Mouse (Mus musculus): ENCODE results near the gene Negr1. TPM values are rescaled to one million over a fixed set of nuclear protein-coding genes. Genes with fewer than 3 reads are reported as not detected.
A peak's percentile ranks its signal among the peaks of the same experiment; 100 is the strongest.
"Not testable (repeated sequence)": the region's sequence is repeated elsewhere in the genome, so short reads cannot be mapped to it uniquely, and the experiment has no call there.

The Negr1 gene
- polyA plus RNA-seq, 1 experiment = 94.2 TPM

DNA sequence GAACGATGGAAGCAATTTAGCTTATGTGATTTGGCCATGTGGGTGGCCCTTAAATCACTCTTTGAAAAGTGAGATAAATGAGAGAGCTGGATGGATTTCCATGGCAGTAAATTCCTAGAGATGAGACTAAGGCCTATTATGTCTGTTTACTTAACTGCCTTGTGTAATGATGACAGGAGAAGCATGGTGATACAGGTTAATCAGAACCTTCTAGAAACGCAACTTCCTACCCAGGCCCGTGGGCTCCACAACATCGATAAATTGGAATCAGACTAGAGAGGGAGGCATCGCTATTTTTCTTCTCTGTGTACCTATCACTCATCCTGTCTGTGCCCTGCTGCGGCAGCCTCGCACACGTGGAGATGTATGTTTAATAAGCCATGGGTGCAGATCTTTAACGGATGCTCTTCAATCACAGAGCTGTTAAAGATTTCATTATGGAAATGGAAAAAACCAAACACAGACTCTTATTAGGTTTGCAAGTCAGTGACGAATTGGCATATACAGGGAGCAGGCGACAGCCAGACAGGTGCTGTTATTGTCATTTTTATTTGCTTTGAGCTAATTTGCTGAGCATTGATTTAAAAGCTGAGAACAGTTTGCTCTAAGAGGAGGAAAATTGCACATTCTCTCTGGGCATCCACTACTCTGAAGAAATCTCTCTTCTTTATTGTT is 418.6 kb downstream of the Negr1 start:
- no peak for DNase-seq (ENCODE audit: extremely low spot score in 1 of 2, low spot score in 1 of 2)

DNA sequence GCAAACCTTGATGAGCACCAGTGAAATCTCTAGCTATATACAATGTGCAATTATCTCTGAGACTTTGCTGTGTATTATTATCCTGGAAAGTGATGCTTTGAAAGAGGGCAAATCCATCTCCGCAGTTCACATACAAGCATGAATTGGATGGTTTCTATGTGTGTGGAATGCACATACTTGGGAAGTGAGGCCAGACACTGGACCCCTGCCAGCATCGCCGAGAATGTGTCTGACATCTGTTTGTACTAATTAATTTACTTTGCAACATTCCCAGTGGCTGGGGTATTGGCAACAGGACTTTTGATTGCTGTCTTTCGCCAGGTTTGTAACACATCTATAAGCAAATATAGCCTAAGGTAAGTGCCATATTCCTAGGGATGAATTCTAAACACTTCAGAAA is 420.5 kb downstream of the Negr1 start:
- DNase-seq (ENCODE audit: extremely low spot score in 1 of 2, low spot score in 1 of 2) = no peak

DNA sequence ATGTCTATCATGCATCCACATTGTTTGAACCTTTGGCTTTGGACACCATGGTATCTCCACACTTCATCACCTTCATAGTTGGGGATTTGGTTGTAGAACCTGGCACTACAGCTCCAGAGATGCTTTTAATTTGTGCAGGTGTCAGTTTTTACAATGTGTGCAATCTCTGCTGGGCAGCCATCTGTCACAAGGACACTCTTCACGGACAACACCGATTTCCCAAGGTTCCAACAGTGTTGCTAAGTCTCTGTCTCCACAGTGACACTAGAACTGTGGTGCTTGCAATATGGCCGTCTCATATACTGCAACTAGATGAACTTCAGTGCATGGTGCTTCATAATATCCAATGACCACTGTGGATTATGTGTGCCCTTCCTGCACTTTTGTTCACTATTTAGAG is 425.5 kb downstream of the Negr1 start:
- no peak for DNase-seq (ENCODE audit: extremely low spot score in 1 of 2, low spot score in 1 of 2)

DNA sequence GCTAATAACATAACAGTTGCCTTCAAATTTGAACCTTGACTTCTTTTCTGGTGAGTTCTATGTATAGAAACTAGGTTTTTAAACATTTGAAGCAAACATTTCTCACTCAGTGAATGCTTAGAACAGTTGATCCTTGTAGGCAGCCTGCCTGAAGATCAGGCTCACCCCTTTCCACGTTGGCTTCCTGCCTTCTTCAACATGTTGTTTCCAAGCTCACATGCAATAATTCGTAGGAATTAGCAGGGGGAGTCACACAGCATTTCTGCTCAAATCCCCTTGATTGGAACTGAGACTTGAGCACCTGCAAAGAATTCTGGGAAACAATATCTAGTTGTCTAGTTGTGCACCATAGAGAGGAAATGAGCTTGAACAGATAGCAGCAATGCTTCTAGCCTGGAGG is 430.6 kb downstream of the Negr1 start:
- DNase-seq (ENCODE audit: extremely low spot score in 1 of 2, low spot score in 1 of 2) = no peak

DNA sequence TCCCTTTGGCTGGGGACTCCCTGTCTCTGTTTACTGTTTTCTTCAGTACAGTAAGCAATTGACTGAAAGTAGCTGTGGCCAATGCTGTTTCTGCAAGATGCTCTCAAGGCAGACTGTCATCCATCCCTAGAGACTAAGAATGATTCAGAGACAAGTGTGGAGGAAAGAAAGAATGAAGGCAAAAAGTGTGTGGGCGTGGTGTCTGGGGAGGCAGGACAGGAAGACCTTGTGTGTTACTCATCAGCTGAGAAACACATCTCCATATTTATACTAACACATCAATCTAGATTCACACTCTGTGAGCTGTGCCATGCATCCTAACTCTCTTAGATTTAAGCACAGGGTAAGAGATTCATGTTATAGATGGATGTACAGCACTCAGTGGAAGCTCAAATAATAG is 431.2 kb downstream of the Negr1 start:
- DNase-seq (ENCODE audit: extremely low spot score in 1 of 2, low spot score in 1 of 2) = peak; percentile 37 to 70

DNA sequence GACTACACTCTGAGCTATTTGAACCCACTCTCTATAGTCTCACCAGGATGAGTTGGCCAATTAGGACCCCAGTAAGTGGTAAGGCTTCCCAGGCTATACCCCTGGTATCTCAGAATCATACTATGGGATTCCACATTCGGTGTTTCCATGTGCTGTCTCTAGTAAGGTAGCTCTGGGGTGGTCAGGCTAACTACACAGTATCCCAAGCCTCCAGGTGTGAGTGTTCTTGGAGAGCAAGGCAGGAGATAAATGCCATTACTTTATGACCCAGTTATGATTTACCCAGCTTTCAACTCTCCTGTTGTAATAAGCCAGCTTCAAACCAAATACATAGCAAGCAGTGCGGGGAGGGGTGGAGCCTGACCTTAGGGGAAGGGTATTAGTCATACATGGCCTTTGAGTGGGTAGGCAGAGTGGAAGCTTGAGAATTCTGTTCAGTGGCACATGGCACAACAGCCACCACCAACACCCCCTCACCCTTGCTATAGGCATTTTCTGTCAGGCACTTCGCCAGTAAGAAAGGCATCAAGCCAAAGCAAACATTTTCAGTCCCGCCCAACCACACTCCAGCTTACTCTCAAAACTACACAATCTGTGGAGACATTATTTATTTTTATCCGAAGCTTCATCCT is 437.7 kb downstream of the Negr1 start:
- DNase-seq (ENCODE audit: extremely low spot score in 1 of 2, low spot score in 1 of 2) = peak; percentile 47 to 75

DNA sequence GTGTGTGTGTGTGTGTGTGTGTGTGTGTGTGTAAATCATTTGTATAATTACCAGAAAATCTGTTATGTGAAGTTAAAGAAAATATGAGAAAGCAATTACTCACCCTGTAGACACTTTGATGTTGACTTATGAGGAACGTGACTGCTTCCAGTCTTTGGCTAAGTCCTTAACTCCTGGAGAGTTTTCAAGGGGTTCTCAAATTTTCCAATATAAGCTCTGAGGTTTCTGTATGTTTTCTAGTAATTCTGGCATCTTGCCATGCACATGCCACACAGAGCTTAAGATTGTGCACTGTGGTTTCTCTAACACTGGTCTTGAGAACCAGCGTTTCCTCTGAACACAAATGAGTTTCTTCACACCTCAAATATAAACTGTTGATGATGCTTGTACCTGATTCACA is 460.0 kb downstream of the Negr1 start:
- DNase-seq (ENCODE audit: extremely low spot score in 1 of 2, low spot score in 1 of 2) = no peak

DNA sequence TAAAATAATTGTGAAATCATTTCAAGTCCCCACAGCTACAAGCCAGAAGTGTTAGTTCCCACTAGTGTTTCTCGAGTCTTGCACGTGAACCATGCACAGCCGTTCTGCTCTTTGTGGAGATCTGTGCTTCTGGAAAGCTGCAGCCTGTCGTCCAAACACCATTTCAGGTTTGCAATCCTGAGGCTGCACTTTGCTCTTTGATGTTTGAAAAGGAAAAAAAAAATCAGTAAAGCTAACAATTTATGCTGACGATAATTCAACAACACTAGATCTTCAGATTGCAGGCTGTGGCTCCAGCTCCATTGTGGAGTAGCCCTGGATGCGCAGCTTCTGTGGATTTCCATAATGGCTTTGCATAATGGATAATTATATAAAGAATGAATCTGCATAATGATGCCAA is 463.0 kb downstream of the Negr1 start:
- no peak for DNase-seq (ENCODE audit: extremely low spot score in 1 of 2, low spot score in 1 of 2)

DNA sequence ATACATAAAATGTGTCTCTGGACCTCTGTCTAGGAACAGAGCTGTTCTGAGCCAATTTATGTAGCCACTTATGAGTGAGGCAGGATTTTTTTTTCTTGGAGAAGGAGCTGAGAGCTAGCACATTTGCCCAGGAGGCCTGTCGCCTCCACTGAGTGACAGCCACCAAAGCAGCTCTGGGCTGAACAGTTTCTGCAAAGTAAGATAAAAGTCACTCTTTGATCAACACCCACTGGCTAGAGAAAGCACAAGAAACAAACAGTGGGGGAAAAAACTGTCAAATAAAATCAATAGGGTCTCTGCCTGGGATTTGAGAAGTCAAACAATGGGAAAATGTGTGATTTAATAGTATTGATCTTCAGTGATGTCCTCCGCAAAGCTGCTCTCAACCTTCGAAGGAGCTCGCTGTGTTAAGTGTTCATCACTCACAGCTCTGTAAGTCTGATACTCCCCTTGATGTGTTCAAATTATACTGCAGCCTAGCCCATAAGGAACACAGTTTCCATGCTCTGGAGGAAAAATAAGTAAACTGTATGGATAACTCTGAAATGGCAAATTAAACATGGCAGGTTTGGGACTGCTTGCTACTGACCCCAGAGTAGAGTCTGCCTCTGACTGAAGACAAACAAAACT is 470.0 kb downstream of the Negr1 start:
- no peak for DNase-seq (ENCODE audit: extremely low spot score in 1 of 2, low spot score in 1 of 2)

DNA sequence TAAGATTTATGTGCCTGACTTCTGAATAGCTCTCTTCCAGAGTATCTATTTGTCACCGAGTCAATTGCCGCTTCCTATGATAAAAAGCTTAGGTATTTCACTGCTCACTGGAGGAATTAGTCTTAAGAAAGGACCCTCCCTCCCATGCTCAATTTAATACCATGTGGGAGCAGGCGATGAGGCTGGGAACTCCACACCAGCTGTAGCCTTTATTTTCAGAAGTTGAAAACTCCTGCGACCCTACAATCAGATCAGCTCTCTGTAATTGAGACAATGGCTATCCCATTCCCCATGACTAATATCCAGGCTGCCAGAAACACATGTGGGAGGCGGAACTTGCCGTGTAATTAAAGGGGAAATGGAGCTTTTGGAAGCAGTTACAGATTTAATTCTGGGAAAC is 474.4 kb downstream of the Negr1 start:
- peak in 1 of 2 experiments; percentile 13 for DNase-seq (ENCODE audit: extremely low spot score in 1 of 2, low spot score in 1 of 2)

DNA sequence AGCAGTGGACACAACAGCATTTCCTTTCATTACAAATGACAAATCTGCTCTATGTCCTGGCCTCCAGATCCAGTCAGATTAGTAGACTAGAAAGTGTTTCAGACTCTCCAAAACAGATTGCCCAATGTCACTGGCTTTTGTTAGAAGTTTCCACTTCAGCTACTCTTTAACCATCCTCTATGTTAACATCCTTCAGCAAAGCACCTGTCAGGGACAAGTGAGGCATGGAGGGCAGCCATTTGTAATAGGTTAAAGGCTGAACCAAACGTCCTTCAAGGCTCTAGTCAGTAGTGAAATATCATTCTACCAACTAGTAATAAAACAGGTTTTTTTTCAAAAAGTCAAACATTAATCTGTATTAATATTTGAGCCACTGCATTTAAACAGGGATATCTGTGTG is 475.0 kb downstream of the Negr1 start:
- DNase-seq (ENCODE audit: extremely low spot score in 1 of 2, low spot score in 1 of 2) = no peak

DNA sequence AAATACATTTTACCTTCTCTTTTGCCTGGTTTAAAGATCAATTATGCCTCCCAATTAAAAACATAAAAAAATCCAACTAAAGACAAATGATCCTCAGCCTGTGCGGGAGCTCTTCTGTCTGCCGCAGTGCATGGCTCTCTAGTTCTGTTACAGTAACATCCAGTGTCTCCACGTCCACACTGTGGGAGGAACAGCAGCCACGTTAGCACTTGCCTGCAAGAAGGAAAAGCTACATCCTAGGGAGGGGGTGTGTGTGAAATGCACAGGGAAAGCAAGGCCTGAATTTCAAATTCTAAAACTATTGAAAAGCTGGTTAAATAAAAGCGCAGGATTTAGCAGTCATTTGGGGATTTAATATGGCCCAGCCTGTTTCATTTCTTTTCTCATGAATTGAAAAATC is 479.0 kb downstream of the Negr1 start:
- DNase-seq (ENCODE audit: extremely low spot score in 1 of 2, low spot score in 1 of 2) = peak; percentile 20 to 74

DNA sequence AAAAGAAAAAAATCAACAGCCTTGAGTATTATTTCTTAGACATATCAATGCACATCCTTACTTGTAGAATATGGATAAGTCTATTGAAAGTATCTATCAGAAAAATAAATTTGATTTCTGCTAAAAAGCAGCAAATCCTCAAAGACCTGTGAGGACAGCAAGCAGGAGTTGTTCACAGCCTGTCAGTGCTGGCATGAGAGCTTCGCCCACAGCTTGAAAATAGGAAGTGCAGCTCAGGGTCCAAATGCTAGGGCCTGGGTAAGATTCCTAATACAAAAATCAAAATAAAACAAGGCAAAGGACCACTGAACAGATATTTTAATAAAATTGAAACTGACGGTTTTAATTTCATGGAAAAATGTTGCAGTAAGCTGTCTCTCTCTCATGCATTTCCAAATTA is 483.0 kb downstream of the Negr1 start:
- DNase-seq (ENCODE audit: extremely low spot score in 1 of 2, low spot score in 1 of 2) = no peak

DNA sequence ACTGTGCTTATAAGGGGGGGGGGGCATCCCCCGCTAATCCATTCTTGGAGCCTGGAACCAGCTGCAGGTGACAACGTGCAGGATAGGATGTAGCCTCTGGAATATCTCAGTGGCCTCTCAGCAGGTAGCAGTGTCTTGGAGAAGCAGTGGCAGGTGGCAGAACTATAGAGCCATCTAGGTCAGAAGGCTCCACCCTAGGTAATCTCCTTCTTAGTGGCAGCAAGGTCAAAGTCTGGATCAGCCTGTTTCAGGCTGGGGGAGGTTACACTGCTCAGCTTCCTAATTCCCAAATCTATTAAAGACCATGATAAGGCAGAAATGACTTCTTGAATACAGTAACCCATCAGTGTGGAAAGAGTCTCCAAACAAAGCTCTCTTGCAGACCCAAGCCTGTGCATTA is 502.8 kb downstream of the Negr1 start:
- not testable (repeated sequence) for DNase-seq (ENCODE audit: extremely low spot score in 1 of 2, low spot score in 1 of 2)

DNA sequence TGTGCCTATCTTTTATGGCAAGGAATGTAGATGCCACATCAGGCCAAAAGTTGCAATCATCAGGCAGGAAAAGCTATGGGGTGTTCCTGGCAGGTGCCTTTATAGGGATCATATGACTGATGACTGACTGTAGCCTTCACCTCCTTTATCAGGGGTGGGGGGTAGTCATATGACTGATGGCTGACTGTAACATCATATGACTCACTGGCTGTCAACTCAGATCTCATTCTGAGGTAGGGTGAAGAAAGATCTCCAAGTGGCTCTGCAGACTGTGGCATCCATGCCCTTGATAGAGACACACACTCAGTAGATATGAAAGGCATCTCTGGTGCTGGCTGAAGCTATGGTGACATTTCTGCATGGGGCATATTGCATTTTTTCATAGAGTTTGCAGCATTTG is 504.7 kb downstream of the Negr1 start:
- DNase-seq (ENCODE audit: extremely low spot score in 1 of 2, low spot score in 1 of 2) = no peak

DNA sequence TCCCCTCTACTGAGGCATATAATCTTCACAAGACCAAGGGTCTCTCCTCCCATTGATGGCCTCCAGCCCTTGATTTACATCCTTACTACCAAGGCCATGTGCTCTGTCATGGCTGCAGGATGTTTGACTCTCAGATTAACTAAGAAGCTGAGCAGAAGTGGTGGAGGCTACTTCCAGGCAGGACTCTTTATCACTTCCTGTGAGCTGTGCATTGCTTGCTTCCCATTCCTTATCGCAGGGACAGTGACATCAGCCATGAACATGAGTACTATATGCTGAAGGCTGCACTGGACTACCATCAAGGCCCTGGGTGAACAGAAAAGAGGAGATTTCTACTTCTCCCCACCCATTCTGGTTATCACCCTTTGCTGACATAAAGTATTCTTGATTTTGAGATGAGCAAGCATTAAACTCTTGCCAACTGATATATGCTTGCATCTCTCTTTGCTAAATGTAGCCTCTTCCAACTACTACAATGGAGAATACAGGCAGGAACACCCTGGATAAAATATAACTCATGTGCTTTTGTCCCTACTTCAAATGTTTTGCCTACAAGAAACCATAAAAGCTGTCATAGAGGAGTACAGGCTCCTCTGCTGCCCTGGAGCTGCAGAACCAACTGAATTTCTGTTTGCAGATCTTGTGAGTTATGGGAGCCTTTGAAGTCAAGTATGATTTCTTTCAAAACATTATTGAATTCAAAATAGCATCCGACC is 517.8 kb downstream of the Negr1 start:
- DNase-seq (ENCODE audit: extremely low spot score in 1 of 2, low spot score in 1 of 2) = no peak

DNA sequence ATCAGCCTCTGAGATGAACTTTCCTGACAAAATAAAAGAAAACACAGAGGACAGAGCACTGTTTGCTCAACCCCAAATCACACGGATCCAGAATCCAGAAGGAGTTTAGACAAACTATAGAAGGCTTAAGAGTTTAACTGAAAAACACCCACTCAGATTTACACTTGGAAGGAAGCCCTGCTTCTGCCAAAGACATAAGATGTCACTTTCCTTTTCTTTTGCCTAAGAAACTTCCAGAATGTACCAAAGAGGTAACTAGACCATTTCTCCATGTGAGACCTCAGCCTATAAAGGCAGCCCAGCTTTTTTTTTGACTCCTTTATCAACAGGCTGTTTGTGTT is 518.3 kb downstream of the Negr1 start:
- peak in 1 of 2 experiments; percentile 54 for DNase-seq (ENCODE audit: extremely low spot score in 1 of 2, low spot score in 1 of 2)

DNA sequence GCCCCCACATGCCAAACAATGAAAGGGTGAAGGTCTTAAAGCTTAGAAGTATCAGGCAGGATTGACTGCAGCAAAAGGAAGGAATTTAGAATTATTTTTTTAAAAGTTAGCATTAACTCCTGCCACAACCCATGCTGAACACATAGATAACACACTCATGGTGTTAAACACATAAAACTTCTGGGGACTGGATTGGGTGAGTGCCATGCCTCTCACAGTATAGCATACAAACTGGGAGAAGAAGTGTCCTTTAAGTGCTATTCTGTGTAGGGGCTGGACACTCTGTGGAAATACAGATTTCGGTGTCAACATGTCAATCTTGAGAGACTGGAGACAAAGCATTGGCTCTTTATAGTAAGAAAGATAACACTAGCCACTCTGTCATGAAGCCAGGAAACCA is 519.0 kb downstream of the Negr1 start:
- no peak for DNase-seq (ENCODE audit: extremely low spot score in 1 of 2, low spot score in 1 of 2)

DNA sequence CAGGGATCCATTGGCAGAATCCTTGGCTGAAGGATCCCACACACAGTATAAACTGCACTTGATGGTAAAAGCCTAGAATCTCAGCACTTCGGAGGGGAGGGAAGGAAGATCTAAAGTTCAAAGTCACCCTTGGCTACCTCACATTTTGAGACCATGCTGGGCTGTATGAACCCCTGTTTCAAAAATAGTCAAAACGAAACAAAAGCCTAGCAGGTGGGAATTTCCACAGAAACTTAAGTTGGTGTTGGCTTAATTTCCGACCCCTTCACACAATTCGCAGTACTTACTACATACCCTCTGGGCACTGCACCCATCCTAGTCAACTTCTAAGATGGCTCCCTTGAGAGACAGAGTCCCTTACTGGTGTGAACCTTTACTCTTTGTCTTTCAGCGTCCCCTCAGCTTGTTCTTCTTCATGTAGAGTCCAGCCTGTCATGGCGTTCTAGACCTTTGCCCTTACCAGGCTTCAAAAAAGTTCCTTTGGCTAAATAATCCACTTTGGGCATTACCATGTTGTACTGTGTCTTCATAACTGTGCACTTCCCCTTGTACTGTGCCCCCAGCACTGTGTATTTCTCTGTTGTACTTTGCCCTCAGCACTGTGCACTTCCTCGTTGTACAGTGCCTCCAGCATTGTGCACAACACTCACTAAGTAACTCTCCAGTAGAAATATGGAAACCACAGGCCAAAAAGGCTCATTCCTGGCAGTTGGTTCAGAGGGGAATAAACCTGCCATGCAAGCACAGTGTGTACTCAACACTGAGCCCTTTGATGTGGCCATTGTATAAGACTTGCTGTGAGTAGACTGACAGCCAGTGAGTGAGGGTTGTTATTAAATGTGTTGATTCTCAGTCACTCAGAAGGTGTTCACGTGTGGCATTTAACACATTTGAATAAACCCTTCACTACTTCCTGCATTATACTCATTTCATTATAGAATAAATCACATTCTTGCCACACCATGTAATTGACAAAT is 521.5 kb downstream of the Negr1 start:
- DNase-seq (ENCODE audit: extremely low spot score in 1 of 2, low spot score in 1 of 2) = no peak

DNA sequence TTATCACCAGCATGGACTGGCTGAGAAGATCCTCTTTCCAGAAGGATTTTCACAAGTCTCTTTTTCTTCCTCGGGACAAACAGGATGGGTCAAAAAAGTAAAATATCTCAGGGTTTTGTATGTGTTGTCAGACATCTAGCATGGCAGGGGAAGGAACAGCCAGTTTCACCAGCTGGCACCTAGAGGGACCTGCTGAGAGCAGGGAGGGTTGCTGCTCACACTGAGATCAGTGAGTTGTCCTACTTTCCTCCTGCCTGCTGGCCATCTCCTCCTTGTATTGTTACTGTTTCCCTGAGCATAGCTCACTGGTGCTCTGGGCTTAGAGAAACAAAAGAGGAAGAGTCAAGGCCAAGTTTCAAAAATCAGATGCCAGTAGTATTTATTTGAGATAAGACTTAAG is 523.6 kb downstream of the Negr1 start:
- no peak for DNase-seq (ENCODE audit: extremely low spot score in 1 of 2, low spot score in 1 of 2)

DNA sequence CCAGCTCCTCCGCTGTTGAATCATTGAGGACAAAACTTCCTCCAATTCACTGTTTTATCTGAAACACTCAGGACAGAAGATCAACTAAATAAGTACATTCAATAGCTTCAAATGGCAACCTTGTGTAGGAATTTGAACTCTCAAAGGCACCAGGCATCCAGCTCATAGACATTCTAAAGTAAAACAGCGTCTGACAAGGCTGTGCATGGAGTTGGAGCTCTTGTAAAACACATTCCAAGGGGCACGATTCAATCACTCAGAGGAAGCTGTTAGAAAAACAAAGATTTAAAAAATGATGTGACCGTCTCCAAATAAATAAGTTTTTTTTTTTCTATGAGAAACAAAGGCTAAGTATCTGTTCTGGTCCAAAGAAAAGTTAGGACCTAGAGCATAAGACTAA is 528.5 kb downstream of the Negr1 start:
- no peak for DNase-seq (ENCODE audit: extremely low spot score in 1 of 2, low spot score in 1 of 2)
